Mouse (Mus musculus) myocyte (in vitro differentiated cells): ENCODE results near the gene Olfr733.

Experiments used
- CEBPB ChIP-seq: IDR thresholded peaks from 2 replicates; pipeline ENCODE4 v1.6.1; 2011; ENCODE audit warnings: mild to moderate bottlenecking, moderate library complexity; ENCODE audit not compliant: poor library complexity, insufficient read depth, severe bottlenecking
- E2F4 ChIP-seq: IDR thresholded peaks from one replicate; pipeline ENCODE4 v1.6.1; 2011; ENCODE audit warnings: mild to moderate bottlenecking, control low read depth, moderate library complexity; ENCODE audit not compliant: insufficient read depth
- MAX ChIP-seq: IDR thresholded peaks from one replicate; pipeline ENCODE4 v1.6.1; 2011; ENCODE audit warnings: low read depth, mild to moderate bottlenecking, control low read depth
- POLR2A ChIP-seq: IDR thresholded peaks from one replicate; pipeline ENCODE4 v1.6.1; 2011; ENCODE audit warnings: low read depth, mild to moderate bottlenecking, control low read depth, moderate library complexity; ENCODE audit not compliant: insufficient read length
- REST ChIP-seq: IDR thresholded peaks from one replicate; pipeline ENCODE4 v1.6.1; 2011; ENCODE audit warnings: mild to moderate bottlenecking, control low read depth, moderate library complexity; ENCODE audit not compliant: insufficient read depth, insufficient read length
- TCF12 ChIP-seq: IDR thresholded peaks from one replicate; pipeline ENCODE4 v1.6.1; 2011; ENCODE audit warnings: mild to moderate bottlenecking, control low read depth; ENCODE audit not compliant: poor library complexity, insufficient read depth, severe bottlenecking

GRCm38 (mm10) chr14:50348796-50349195 lies 47.5 kb upstream of the Olfr733 start, which contains the start of gene Olfr735:
- TF ChIP-seq REST: no peak
- no peak for TF ChIP-seq CEBPB
- no peak for TF ChIP-seq E2F4
- TF ChIP-seq POLR2A: no peak
- TF ChIP-seq MAX: no peak
- no peak for TF ChIP-seq TCF12
